In genomic region chr5:49368636-49369423, GRCm38 (mm10) we compare ENCODE assay signal across 8 mouse cellular contexts.
A peak's percentile ranks its signal among the peaks of the same experiment; 100 is the strongest.
DNase-seq lines count a peak whose midpoint lies in the region; ATAC-seq and TF ChIP-seq lines count a peak whose summit lies in the region.

No protein-coding gene starts in this region.

- DNase-seq in hindbrain, embryonic 11.5 days (ENCODE audit: low spot score): peak; percentile 63
- DNase-seq in 3T3-L1 (ENCODE audit: low read depth, low spot score): peak; percentile 95
- no peak for DNase-seq in Patski (ENCODE audit: low read depth, low spot score)
- no peak for DNase-seq in natural killer cell, adult 2 months (ENCODE audit: low spot score in 2 of 2)
- no peak for DNase-seq in spleen, postnatal 4 days (ENCODE audit: low spot score in 2 of 2)

- no peaks in the 10 kb centered on the region for H3K9me3 ChIP-seq in hindbrain, embryonic 11.5 days (ENCODE audit: control insufficient read depth, low read length)
- H3K9me3 ChIP-seq in hindbrain, embryonic 16.5 days (ENCODE audit: control insufficient read depth, low read length): no peaks in the 10 kb centered on the region
- H3K9me3 ChIP-seq in hindbrain, embryonic 13.5 days: no peaks in the 10 kb centered on the region
- no peaks in the 10 kb centered on the region for H3K9me3 ChIP-seq in midbrain, embryonic 15.5 days

- no peaks in the 10 kb centered on the region for H3K4me1 ChIP-seq in hindbrain, embryonic 11.5 days (replicated peaks; ENCODE audit: control insufficient read depth, insufficient read depth, low read length)
- H3K4me1 ChIP-seq in hindbrain, embryonic 16.5 days (ENCODE audit: control insufficient read depth, insufficient read depth, low read depth, low read length): no peaks in the 10 kb centered on the region
- H3K4me1 ChIP-seq in hindbrain, embryonic 13.5 days (replicated peaks): no peaks in the 10 kb centered on the region
- no peaks in the 10 kb centered on the region for H3K4me1 ChIP-seq in midbrain, embryonic 15.5 days

- CTCF ChIA-PET in Patski (lab: Charles Lee): interaction anchor here (0.6 to 0.8 kb wide), 2 partner anchors 593 to 594 kb away, joined by 3 read pairs; no protein-coding TSS in a partner anchor

- H3K27me3 ChIP-seq in hindbrain, embryonic 11.5 days (ENCODE audit: control insufficient read depth, insufficient read depth, low read length): no peaks in the 10 kb centered on the region
- H3K27me3 ChIP-seq in hindbrain, embryonic 16.5 days (replicated peaks; ENCODE audit: control insufficient read depth, insufficient read depth, low read length): no peaks in the 10 kb centered on the region
- H3K27me3 ChIP-seq in Patski: no peaks in the 10 kb centered on the region
- H3K27me3 ChIP-seq in hindbrain, embryonic 13.5 days: no peaks in the 10 kb centered on the region
- no peaks in the 10 kb centered on the region for H3K27me3 ChIP-seq in midbrain, embryonic 15.5 days (replicated peaks)

- no peaks in the 10 kb centered on the region for H3K36me3 ChIP-seq in hindbrain, embryonic 11.5 days (ENCODE audit: control insufficient read depth, insufficient read depth, low read length)
- no peaks in the 10 kb centered on the region for H3K36me3 ChIP-seq in hindbrain, embryonic 16.5 days (ENCODE audit: control insufficient read depth, insufficient read depth, low read length)
- H3K36me3 ChIP-seq in hindbrain, embryonic 13.5 days: no peaks in the 10 kb centered on the region
- no peaks in the 10 kb centered on the region for H3K36me3 ChIP-seq in midbrain, embryonic 15.5 days (replicated peaks)

- peak; percentile 65 for TF ChIP-seq CTCF in Patski (IDR thresholded peaks at IDR 0.05)

- in situ Hi-C loops in Patski (cut with MboI; ENCODE audit: low pct_unique_long_range_greater_than_20kb): loop anchor here (5.0 to 25.0 kb wide), 2 partner anchors 593 to 843 kb away; no protein-coding TSS in a partner anchor

- 55% methylated on average over 13 of the region's 13 CpGs for WGBS in hindbrain, embryonic 11.5 days
- WGBS in hindbrain, embryonic 16.5 days: 49% methylated on average over 13 of the region's 13 CpGs
- 51% methylated on average over 13 of the region's 13 CpGs for WGBS in hindbrain, embryonic 13.5 days
- WGBS in midbrain, embryonic 15.5 days: 49% methylated on average over 13 of the region's 13 CpGs

- ATAC-seq in hindbrain, embryonic 11.5 days (ENCODE audit: low FRiP score): peak; percentile 58; the same call in 1 of the 2 replicates
- ATAC-seq in hindbrain, embryonic 16.5 days: no peak
- peak; percentile 60 for ATAC-seq in Patski
- ATAC-seq in hindbrain, embryonic 13.5 days (ENCODE audit: low FRiP score): 0 out of 2 replicates have a peak, but pooled peaks have one; percentile 30
- ATAC-seq in midbrain, embryonic 15.5 days (replicated peaks): peak; percentile 69

- H3K4me3 ChIP-seq in hindbrain, embryonic 11.5 days (ENCODE audit: low read depth, low read length): no peak overlapping the region
- H3K4me3 ChIP-seq in hindbrain, embryonic 16.5 days (ENCODE audit: low read length): no peak overlapping the region
- H3K4me3 ChIP-seq in hindbrain, embryonic 13.5 days: no peak overlapping the region
- no peak overlapping the region for H3K4me3 ChIP-seq in midbrain, embryonic 15.5 days

- no peak overlapping the region for H3K9ac ChIP-seq in hindbrain, embryonic 11.5 days (ENCODE audit: low read depth, low read length)
- H3K9ac ChIP-seq in hindbrain, embryonic 16.5 days (ENCODE audit: low read depth, low read length): no peak overlapping the region
- no peak overlapping the region for H3K9ac ChIP-seq in hindbrain, embryonic 13.5 days
- H3K9ac ChIP-seq in midbrain, embryonic 15.5 days: no peak overlapping the region

- H3K4me2 ChIP-seq in hindbrain, embryonic 11.5 days (replicated peaks; ENCODE audit: low read depth, low read length): no peak overlapping the region
- no peak overlapping the region for H3K4me2 ChIP-seq in hindbrain, embryonic 16.5 days (ENCODE audit: low read length)
- no peak overlapping the region for H3K4me2 ChIP-seq in hindbrain, embryonic 13.5 days
- no peak overlapping the region for H3K4me2 ChIP-seq in midbrain, embryonic 15.5 days

- POLR2A ChIA-PET in Patski (lab: Charles Lee): no interaction called here

- H3K27ac ChIP-seq in hindbrain, embryonic 11.5 days (ENCODE audit: low read depth, low read length): no peak overlapping the region
- H3K27ac ChIP-seq in hindbrain, embryonic 16.5 days (ENCODE audit: low read depth, low read length): no peak overlapping the region
- H3K27ac ChIP-seq in hindbrain, embryonic 13.5 days: no peak overlapping the region
- no peak overlapping the region for H3K27ac ChIP-seq in midbrain, embryonic 15.5 days

Comparison
In these comparisons a context has a peak if more than half of its experiments do, and no peak if none do; other contexts are left out.
1. DNase-seq: peak in hindbrain, embryonic 11.5 days (single experiment) and 3T3-L1 (single experiment); none in Patski (single experiment), natural killer cell, adult 2 months (0 of 2) and spleen, postnatal 4 days (0 of 2).